Mouse (Mus musculus): ENCODE results near the gene Rgs7. TPM values are rescaled to one million over a fixed set of nuclear protein-coding genes. Genes with fewer than 3 reads are reported as not detected.

Rgs7 gene
- polyA plus RNA-seq, 1 experiment from 2014 or later, result 0.91 TPM

GRCm38 (mm10) chr1:175359411-175360366 is 132.6 kb downstream of the Rgs7 start:
- Histone ChIP-seq H3K36me3 (no peaks in the 10 kb centered on the region), H3K27ac (replicated peaks) (no peak overlapping the region), H3K9me3 (replicated peaks) (no peaks in the 10 kb centered on the region), H3K4me3 (replicated peaks) (no peak overlapping the region), H3K27me3 (no peaks in the 10 kb centered on the region), H3K4me1 (no peaks in the 10 kb centered on the region), H3K9ac (no peak overlapping the region), H3K4me2 (replicated peaks) (no peak overlapping the region)
- 36% methylated on average over 7 of the region's 7 CpGs for WGBS
- no peak for ATAC-seq (ENCODE audit: insufficient number of reproducible peaks, low FRiP score, low TSS enrichment, low read depth)

- Histone ChIP-seq H3K4me1 (no peaks in the 10 kb centered on the region), H3K27ac (replicated peaks) (no peak overlapping the region), H3K27me3 (no peaks in the 10 kb centered on the region), H3K36me3 (no peaks in the 10 kb centered on the region), H3K4me3 (replicated peaks) (no peak overlapping the region), H3K4me2 (replicated peaks) (no peak overlapping the region), H3K9ac (no peak overlapping the region), H3K9me3 (replicated peaks) (no peaks in the 10 kb centered on the region)
- ATAC-seq (ENCODE audit: insufficient number of reproducible peaks, low FRiP score, low TSS enrichment, low read depth), result no peak
- WGBS, result 84% methylated on average over 4 of the region's 4 CpGs
Measured at GRCm38 (mm10) chr1:175352921-175353320, 139.4 kb downstream of the Rgs7 start.

DNA sequence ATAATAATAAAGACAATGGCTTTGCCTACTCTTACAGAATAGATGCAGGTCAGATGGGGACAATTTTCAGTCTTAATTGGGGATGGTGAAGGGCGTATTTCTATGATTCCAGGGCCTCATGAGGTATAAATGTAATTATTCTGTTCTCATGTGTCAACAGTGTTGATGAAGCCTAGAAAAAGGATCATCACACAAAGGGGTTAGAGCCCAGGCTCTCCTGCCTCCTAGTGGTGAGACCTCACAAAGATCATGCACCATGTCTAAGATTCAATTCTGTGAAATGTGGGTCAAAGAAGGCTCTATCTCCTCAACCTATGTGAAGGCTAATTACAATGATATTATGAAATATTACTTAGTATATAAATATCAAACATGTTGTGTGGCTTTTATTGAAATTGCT is 146.1 kb downstream of the Rgs7 start:
- no peaks in the 10 kb centered on the region for H3K4me1 ChIP-seq
- H3K36me3 ChIP-seq, result no peaks in the 10 kb centered on the region
- H3K4me3 ChIP-seq (replicated peaks), result no peak overlapping the region
- 85% methylated on average over 1 of the region's 1 CpGs for WGBS
- H3K27ac ChIP-seq (replicated peaks), result no peak overlapping the region
- H3K9ac ChIP-seq, result no peak overlapping the region
- H3K27me3 ChIP-seq, result no peaks in the 10 kb centered on the region
- H3K4me2 ChIP-seq (replicated peaks), result no peak overlapping the region
- no peaks in the 10 kb centered on the region for H3K9me3 ChIP-seq (replicated peaks)
- ATAC-seq (ENCODE audit: insufficient number of reproducible peaks, low FRiP score, low TSS enrichment, low read depth), result no peak

DNA sequence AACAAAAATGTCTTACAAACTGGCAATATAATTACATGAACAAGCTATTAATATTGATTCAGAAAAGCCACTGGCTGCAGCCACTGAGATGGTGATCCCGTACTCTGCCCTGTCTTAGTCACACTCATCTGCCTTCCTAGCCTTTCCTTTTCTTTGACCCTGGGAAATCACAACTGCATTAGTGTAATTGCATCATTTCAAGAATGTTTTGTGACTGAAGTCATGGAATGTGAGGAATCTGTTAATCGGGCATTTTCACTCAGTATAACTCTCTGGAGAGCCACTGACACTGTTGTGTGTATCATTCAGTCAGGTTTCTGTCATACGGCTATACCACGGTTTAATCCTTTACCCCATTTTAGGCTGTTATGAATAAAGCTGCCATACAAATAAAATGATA is 156.1 kb downstream of the Rgs7 start:
- Histone ChIP-seq H3K27ac (replicated peaks) (no peak overlapping the region), H3K4me3 (replicated peaks) (no peak overlapping the region), H3K9me3 (replicated peaks) (no peaks in the 10 kb centered on the region), H3K36me3 (no peaks in the 10 kb centered on the region), H3K4me1 (no peaks in the 10 kb centered on the region), H3K4me2 (replicated peaks) (no peak overlapping the region), H3K27me3 (no peaks in the 10 kb centered on the region), H3K9ac (no peak overlapping the region)
- ATAC-seq (ENCODE audit: insufficient number of reproducible peaks, low FRiP score, low TSS enrichment, low read depth), result no peak
- 47% methylated on average over 4 of the region's 4 CpGs for WGBS

DNA sequence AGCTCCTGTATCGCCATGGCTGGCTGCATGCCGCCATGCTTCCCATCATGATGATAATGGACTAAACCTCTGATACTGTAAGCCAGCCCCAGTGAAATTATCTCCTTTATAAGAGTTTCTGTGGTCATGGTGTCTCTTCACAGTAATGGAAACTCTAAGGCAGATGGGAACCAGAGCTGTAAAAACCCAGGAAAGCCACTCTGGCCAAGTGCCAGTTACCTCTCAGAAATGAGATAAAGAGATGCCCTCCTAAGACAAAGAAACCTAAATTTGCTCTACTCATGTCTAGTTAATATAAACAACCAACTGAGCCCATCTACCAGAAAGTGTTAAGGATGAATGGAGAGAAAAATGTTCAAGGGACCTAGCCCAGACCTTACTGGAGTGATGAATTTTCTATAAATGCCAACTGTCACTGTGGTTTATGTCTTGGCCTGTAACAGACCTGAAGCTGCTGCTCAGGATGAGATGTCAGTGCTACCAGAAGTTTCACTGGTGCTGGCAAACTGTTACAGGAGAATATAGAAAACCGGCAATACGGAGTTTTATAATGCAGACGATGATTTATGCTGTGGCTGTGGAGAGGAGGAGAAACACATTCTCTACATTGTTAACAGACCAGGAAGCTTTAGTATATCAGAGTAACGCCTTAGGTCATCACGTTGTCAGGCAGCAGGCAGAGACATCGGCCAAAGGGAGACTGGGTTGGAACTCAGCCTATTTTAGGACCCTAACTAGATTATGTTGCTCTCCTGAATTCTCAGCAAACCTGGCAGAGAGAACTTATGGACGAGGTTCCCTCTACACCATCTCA is 159.1 kb downstream of the Rgs7 start:
- no peak overlapping the region for H3K9ac ChIP-seq
- no peaks in the 10 kb centered on the region for H3K36me3 ChIP-seq
- H3K4me1 ChIP-seq, result no peaks in the 10 kb centered on the region
- no peak overlapping the region for H3K4me3 ChIP-seq (replicated peaks)
- no peak for ATAC-seq (ENCODE audit: insufficient number of reproducible peaks, low FRiP score, low TSS enrichment, low read depth)
- no peaks in the 10 kb centered on the region for H3K27me3 ChIP-seq
- H3K4me2 ChIP-seq (replicated peaks), result no peak overlapping the region
- H3K27ac ChIP-seq (replicated peaks), result no peak overlapping the region
- H3K9me3 ChIP-seq (replicated peaks), result no peaks in the 10 kb centered on the region
- WGBS, result 86% methylated on average over 9 of the region's 9 CpGs

DNA sequence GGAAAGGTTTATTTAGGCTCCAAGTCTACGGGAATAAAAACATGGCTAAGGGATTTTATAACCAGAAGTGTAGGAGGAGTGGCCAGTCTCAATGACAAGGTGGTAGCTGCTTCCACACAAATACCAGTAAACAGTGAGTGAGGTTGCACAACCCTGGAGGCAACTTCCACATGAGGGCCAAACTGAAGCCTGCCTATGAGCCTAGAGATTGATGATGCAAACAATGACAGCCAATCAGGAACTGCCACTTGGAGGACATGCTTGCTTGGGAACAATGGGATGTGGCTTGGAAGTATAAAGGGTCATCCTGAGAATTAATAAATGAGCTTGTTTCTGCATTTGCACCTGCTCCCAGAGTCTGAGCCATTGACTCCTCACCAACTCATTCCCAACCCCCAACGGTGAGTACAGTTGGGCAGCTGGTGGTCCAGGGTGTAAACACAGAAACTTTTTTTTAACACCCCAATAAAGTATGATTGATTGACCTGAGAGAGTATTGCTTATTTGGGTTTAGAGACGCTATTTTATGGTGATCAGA is 162.3 kb downstream of the Rgs7 start:
- Histone ChIP-seq H3K36me3 (no peaks in the 10 kb centered on the region), H3K4me3 (replicated peaks) (no peak overlapping the region), H3K27me3 (no peaks in the 10 kb centered on the region), H3K9ac (no peak overlapping the region), H3K4me2 (replicated peaks) (no peak overlapping the region), H3K9me3 (replicated peaks) (no peaks in the 10 kb centered on the region), H3K27ac (replicated peaks) (no peak overlapping the region), H3K4me1 (no peaks in the 10 kb centered on the region)
- ATAC-seq (ENCODE audit: insufficient number of reproducible peaks, low FRiP score, low TSS enrichment, low read depth), result no peak
- WGBS, result 77% methylated on average over 3 of the region's 3 CpGs

GRCm38 (mm10) chr1:175322781-175323180 is 169.5 kb downstream of the Rgs7 start:
- Histone ChIP-seq H3K4me2 (replicated peaks) (no peak overlapping the region), H3K4me3 (replicated peaks) (no peak overlapping the region), H3K36me3 (no peaks in the 10 kb centered on the region), H3K9me3 (replicated peaks) (no peaks in the 10 kb centered on the region), H3K9ac (no peak overlapping the region), H3K4me1 (no peaks in the 10 kb centered on the region), H3K27ac (replicated peaks) (no peak overlapping the region), H3K27me3 (no peaks in the 10 kb centered on the region)
- ATAC-seq (ENCODE audit: insufficient number of reproducible peaks, low FRiP score, low TSS enrichment, low read depth), result no peak

- ATAC-seq (ENCODE audit: insufficient number of reproducible peaks, low FRiP score, low TSS enrichment, low read depth), result no peak
- H3K4me3 ChIP-seq (replicated peaks), result no peak overlapping the region
- H3K9ac ChIP-seq, result no peak overlapping the region
- H3K4me1 ChIP-seq, result no peaks in the 10 kb centered on the region
- WGBS, result 72% methylated on average over 9 of the region's 9 CpGs
- H3K9me3 ChIP-seq (replicated peaks), result no peaks in the 10 kb centered on the region
- H3K27ac ChIP-seq (replicated peaks), result no peak overlapping the region
- H3K27me3 ChIP-seq, result no peaks in the 10 kb centered on the region
- no peaks in the 10 kb centered on the region for H3K36me3 ChIP-seq
- H3K4me2 ChIP-seq (replicated peaks), result no peak overlapping the region
Measured at GRCm38 (mm10) chr1:175319205-175319604, 173.1 kb downstream of the Rgs7 start.

DNA sequence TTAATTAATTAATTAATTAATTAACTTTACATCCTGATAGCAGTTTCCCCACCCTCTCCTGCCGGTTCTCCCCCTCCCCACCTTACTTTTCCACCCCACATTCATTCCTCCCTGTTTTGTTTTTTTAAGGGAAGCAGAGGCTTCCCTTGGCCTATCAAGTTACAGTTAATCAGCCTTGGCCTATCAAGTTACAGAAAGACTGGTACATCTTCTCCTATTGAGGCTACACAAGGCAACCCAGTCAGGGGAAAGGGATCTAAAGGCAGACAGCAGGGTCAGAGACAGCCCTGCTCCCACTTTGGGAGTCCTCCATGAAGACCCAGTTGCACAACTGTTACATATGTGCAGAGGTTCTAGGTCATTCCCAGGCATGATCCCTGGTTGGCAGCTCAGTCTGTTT is 175.0 kb downstream of the Rgs7 start:
- no peak overlapping the region for H3K4me2 ChIP-seq (replicated peaks)
- no peak overlapping the region for H3K4me3 ChIP-seq (replicated peaks)
- H3K27ac ChIP-seq (replicated peaks), result no peak overlapping the region
- no peaks in the 10 kb centered on the region for H3K27me3 ChIP-seq
- 9% methylated on average over 1 of the region's 1 CpGs for WGBS
- H3K4me1 ChIP-seq, result no peaks in the 10 kb centered on the region
- no peak overlapping the region for H3K9ac ChIP-seq
- ATAC-seq (ENCODE audit: insufficient number of reproducible peaks, low FRiP score, low TSS enrichment, low read depth), result no peak
- H3K36me3 ChIP-seq, result no peaks in the 10 kb centered on the region
- no peaks in the 10 kb centered on the region for H3K9me3 ChIP-seq (replicated peaks)

- H3K9ac ChIP-seq, result no peak overlapping the region
- no peak overlapping the region for H3K4me3 ChIP-seq (replicated peaks)
- WGBS, result 84% methylated on average over 3 of the region's 3 CpGs
- H3K4me1 ChIP-seq, result no peaks in the 10 kb centered on the region
- no peak overlapping the region for H3K4me2 ChIP-seq (replicated peaks)
- H3K9me3 ChIP-seq (replicated peaks), result no peaks in the 10 kb centered on the region
- no peak for ATAC-seq (ENCODE audit: insufficient number of reproducible peaks, low FRiP score, low TSS enrichment, low read depth)
- no peaks in the 10 kb centered on the region for H3K27me3 ChIP-seq
- H3K36me3 ChIP-seq, result no peaks in the 10 kb centered on the region
- H3K27ac ChIP-seq (replicated peaks), result no peak overlapping the region
Measured at GRCm38 (mm10) chr1:175307604-175308003, 184.7 kb downstream of the Rgs7 start.

- H3K4me3 ChIP-seq (replicated peaks), result no peak overlapping the region
- WGBS, result 35% methylated on average over 1 of the region's 1 CpGs
- H3K4me1 ChIP-seq, result no peaks in the 10 kb centered on the region
- H3K9me3 ChIP-seq (replicated peaks), result no peaks in the 10 kb centered on the region
- no peak for ATAC-seq (ENCODE audit: insufficient number of reproducible peaks, low FRiP score, low TSS enrichment, low read depth)
- H3K27me3 ChIP-seq, result no peaks in the 10 kb centered on the region
- H3K4me2 ChIP-seq (replicated peaks), result no peak overlapping the region
- H3K27ac ChIP-seq (replicated peaks), result no peak overlapping the region
- no peak overlapping the region for H3K9ac ChIP-seq
- H3K36me3 ChIP-seq, result no peaks in the 10 kb centered on the region
Measured at GRCm38 (mm10) chr1:175300895-175301294, 191.4 kb downstream of the Rgs7 start.
